Mouse (Mus musculus) forebrain, embryonic 13.5 days (tissue): ENCODE results near the gene Pirt. TPM values are rescaled to one million over a fixed set of nuclear protein-coding genes. Genes with fewer than 3 reads are reported as not detected.

Source experiments
- ATAC-seq: fragments of 200-750 bp; cut with Nextera tagmentation; 2 replicates; pipeline ENCODE4 v1.8.0; 2017
- H3K27ac ChIP-seq: fragments of 300-500 bp; sonication (generic); 2 replicates; pipeline ENCODE4 v1.5.1; 2015; ENCODE audit warnings: inconsistent platforms, mild to moderate bottlenecking, moderate library complexity
- H3K27me3 ChIP-seq: fragments of 300-500 bp; sonication (generic); 2 replicates; pipeline ENCODE4 v1.6.1; 2015; ENCODE audit warnings: mild to moderate bottlenecking, inconsistent platforms
- H3K36me3 ChIP-seq: fragments of 300-500 bp; sonication (generic); 2 replicates; pipeline ENCODE4 v1.6.1; 2015; ENCODE audit warnings: mild to moderate bottlenecking, inconsistent platforms; ENCODE audit not compliant: poor library complexity, severe bottlenecking
- H3K4me1 ChIP-seq: fragments of 300-500 bp; sonication (generic); 2 replicates; pipeline ENCODE4 v1.6.1; 2015; ENCODE audit warnings: inconsistent platforms
- H3K4me2 ChIP-seq: fragments of 300-500 bp; sonication (generic); 2 replicates; pipeline ENCODE4 v1.6.1; 2015; ENCODE audit warnings: inconsistent platforms, mild to moderate bottlenecking, moderate library complexity
- H3K4me3 ChIP-seq: fragments of 300-500 bp; sonication (generic); 2 replicates; pipeline ENCODE4 v1.5.1; 2015; ENCODE audit warnings: mild to moderate bottlenecking, inconsistent platforms
- H3K9ac ChIP-seq: fragments of 300-500 bp; sonication (generic); 2 replicates; pipeline ENCODE4 v1.6.1; 2015; ENCODE audit warnings: mild to moderate bottlenecking, inconsistent platforms
- H3K9me3 ChIP-seq: fragments of 300-500 bp; sonication (generic); replicated peaks from 2 replicates; pipeline ENCODE4 v1.6.1; 2016; ENCODE audit warnings: inconsistent platforms
- WGBS: fragments of 180-500 bp; shearing (Covaris S2); methylation state at CpG from one replicate; pipeline ENCODE4 v1.1.7; 2015; 5-methylcytosine and 5-hydroxymethylcytosine counted together
- polyA plus RNA-seq: library from polyadenylated mRNA; unstranded; fragments of >200 nt; fragmentation: Nextera tagmentation; extraction: Ambion mirVana; gene quantifications from 2 replicates; pipeline ENCODE4 v1.2.1, GENCODE M21; 2015

The Pirt gene
- polyA plus RNA-seq, 1 experiment from 2014 or later, result 0.12 TPM

DNA sequence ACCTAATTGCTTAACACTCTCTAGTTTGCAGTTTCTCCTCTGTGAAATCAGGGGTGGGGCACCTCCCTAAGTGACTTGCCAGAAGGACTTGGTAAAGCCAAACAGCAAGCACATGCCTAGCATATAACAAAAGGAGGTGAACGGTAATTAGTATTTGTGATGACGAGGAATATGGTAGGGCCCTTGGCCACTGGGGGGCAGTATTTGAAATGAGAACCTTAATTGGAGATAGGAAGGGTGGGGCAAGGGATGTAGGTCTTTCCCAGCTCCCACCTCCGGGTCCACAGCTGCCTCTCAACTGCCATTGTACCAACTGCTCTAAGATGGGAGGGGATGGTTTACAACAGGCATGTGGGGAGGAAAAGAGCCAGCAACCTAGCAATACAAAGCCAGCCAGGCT, 2.5 kb downstream of the Pirt start:
- Histone ChIP-seq H3K4me2 (no peak overlapping the region), H3K4me3 (no peak overlapping the region), H3K4me1 (peaks cover 5% of the 10 kb centered on the region; the same call in 1 of the 2 replicates), H3K27me3 (no peaks in the 10 kb centered on the region), H3K36me3 (no peaks in the 10 kb centered on the region), H3K9ac (no peak overlapping the region), H3K9me3 (no peaks in the 10 kb centered on the region), H3K27ac (no peak overlapping the region)
- ATAC-seq, result no peak; the same call in 1 of the 2 replicates
- 6% methylated on average over 3 of the region's 3 CpGs for WGBS

DNA sequence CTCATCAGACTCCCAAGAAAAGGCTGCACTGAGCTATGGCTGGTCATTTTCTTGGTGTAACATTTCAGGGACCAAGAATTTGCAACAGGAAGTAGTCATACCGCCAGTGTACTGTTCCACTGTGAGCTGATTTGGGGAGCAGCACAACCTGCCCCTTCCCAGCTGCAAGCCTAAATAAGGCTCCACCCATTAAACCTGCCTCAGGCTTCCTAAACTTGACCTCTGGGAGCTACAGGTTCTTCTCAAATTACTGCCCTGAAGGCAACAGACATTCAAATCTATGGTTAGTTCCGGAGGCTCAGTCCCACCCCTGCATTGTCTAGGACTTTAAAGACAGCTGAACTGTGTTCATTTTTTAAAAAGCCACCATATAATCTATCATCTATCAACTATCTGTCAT, 8.2 kb downstream of the Pirt start:
- no peaks in the 10 kb centered on the region for H3K4me1 ChIP-seq
- WGBS, result 90% methylated on average over 2 of the region's 2 CpGs
- no peak overlapping the region for H3K4me3 ChIP-seq
- no peak overlapping the region for H3K4me2 ChIP-seq
- no peaks in the 10 kb centered on the region for H3K36me3 ChIP-seq
- no peak overlapping the region for H3K27ac ChIP-seq
- no peak overlapping the region for H3K9ac ChIP-seq
- no peak for ATAC-seq
- no peaks in the 10 kb centered on the region for H3K27me3 ChIP-seq
- no peaks in the 10 kb centered on the region for H3K9me3 ChIP-seq

GRCm38 (mm10) chr11:66924095-66924823, 12.5 kb downstream of the Pirt start:
- Histone ChIP-seq H3K36me3 (no peaks in the 10 kb centered on the region), H3K4me2 (no peak overlapping the region), H3K27ac (no peak overlapping the region), H3K4me3 (no peak overlapping the region), H3K4me1 (no peaks in the 10 kb centered on the region), H3K27me3 (no peaks in the 10 kb centered on the region), H3K9ac (no peak overlapping the region), H3K9me3 (no peaks in the 10 kb centered on the region)
- no peak for ATAC-seq
- WGBS, result 89% methylated on average over 11 of the region's 11 CpGs

DNA sequence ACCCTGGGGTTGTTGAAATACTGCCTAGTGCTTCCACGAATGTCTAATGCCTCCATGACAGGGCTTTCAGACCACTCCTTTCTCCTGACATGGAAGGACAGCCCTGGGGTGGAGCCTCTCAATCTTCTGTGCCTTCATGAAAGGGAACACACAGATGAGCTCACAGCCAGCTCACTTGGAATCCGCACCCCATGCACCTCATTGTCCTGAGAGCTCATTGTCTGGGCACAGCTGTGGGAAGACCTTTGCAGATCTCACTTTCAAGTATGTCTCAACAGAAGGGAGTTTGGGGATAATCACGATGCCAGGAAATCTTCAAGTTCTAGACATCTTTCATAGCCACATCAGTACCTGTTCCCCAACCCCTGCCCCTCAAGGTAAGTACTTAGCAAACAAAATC, 16.5 kb downstream of the Pirt start:
- no peak for ATAC-seq
- Histone ChIP-seq H3K27ac (no peak overlapping the region), H3K4me3 (no peak overlapping the region), H3K9ac (no peak overlapping the region), H3K4me2 (no peak overlapping the region), H3K36me3 (no peaks in the 10 kb centered on the region), H3K4me1 (no peaks in the 10 kb centered on the region), H3K27me3 (no peaks in the 10 kb centered on the region), H3K9me3 (no peaks in the 10 kb centered on the region)
- WGBS, result 52% methylated on average over 3 of the region's 3 CpGs

GRCm38 (mm10) chr11:66932827-66933599, 21.2 kb downstream of the Pirt start:
- Histone ChIP-seq H3K4me3 (no peak overlapping the region), H3K4me2 (no peak overlapping the region), H3K36me3 (no peaks in the 10 kb centered on the region), H3K27me3 (no peaks in the 10 kb centered on the region), H3K9me3 (no peaks in the 10 kb centered on the region), H3K9ac (no peak overlapping the region), H3K4me1 (no peaks in the 10 kb centered on the region), H3K27ac (no peak overlapping the region; the same call in 1 of the 2 replicates)
- 66% methylated on average over 9 of the region's 9 CpGs for WGBS
- no peak for ATAC-seq

DNA sequence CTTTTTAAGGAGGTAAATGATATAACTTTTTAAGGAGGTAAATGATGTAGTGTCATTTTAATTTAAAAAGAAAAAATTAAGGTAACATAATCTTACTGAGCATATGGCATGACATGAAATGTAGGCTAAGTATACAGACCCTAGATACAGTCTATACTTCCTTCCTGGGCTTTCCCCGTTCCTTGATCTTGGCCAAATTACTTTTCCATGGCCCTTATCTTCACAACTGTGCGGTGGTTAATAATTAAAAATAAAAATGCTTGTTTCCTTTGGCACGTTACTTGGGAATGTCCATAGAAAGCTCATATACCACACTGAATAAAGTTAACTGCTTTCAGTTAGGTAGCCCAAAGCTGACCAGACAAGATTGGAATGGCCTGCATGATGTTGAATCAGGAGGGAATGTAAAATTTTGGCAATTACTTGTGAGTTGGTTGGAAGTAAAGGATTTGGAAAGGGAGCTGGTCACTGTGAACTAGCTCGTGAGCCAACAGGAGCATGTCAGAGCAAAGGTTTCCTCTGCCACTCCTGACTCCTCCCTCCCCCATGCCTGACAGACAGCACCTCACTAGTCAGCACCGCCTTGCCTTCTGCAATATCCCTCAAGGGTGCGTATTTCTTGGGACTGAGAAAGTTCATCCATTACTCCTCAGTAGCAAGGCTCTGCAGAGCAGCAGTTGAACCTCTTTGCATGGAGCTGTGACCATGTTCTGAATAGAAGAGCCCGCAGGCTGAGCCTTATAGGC, 22.8 kb downstream of the Pirt start:
- H3K36me3 ChIP-seq, result no peaks in the 10 kb centered on the region
- no peaks in the 10 kb centered on the region for H3K9me3 ChIP-seq
- no peak overlapping the region for H3K4me2 ChIP-seq
- no peak overlapping the region for H3K9ac ChIP-seq
- no peak overlapping the region for H3K4me3 ChIP-seq
- H3K27ac ChIP-seq, result no peak overlapping the region
- ATAC-seq, result no peak
- H3K27me3 ChIP-seq, result no peaks in the 10 kb centered on the region
- H3K4me1 ChIP-seq, result no peaks in the 10 kb centered on the region
- WGBS, result 83% methylated on average over 7 of the region's 7 CpGs

DNA sequence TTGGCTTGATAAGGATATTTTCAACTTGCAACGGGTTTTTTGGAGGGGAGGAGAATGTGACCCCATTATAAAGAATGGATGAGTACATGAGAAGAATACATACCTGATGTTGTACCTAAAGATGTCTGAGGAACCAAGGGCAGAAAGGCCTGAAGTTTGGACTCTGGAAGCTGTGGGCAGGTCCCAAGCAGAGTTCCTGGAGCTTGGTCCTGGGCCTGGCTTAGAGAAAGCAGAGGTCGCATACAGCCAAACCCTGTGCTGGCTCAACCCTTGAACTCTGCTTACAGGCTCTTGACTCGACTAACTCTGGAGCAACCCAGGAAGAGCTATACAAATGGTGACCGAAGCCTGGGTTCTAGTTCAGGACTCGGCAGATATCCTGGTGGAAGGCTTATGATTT, 30.2 kb downstream of the Pirt start:
- H3K27ac ChIP-seq, result no peak overlapping the region
- H3K4me3 ChIP-seq, result no peak overlapping the region
- WGBS, result 89% methylated on average over 5 of the region's 5 CpGs
- no peak overlapping the region for H3K4me2 ChIP-seq
- no peak for ATAC-seq
- H3K9ac ChIP-seq, result no peak overlapping the region
- H3K36me3 ChIP-seq, result no peaks in the 10 kb centered on the region
- H3K9me3 ChIP-seq, result no peaks in the 10 kb centered on the region
- H3K4me1 ChIP-seq, result no peaks in the 10 kb centered on the region
- H3K27me3 ChIP-seq, result no peaks in the 10 kb centered on the region

DNA sequence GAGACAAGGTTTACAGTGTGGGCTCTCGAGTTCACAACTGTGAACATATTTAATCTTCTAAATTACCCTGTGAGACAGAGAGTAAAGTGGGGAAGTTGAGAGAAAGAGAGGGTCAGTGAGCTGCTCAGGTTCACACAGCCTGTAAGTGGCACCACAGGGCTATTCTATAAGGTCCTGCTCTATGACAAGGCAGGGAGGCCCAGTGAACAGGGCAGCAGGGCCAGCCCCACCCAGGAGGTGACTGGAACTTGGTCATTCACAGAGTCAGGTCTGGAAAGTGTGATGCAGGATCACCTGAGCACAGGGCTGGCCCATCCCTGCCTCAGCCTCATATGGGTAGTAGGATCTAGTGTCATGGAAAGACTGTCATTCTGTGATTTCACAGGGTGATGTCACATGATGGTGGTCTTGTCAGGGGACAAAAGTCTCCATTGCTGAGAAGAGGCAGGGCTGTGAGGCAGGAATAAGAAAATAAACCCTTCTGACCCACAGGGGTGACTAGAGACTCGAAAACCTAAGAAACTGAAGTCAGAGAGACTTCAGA, 33.5 kb downstream of the Pirt start:
- H3K27me3 ChIP-seq, result no peaks in the 10 kb centered on the region
- H3K9ac ChIP-seq, result no peak overlapping the region
- H3K9me3 ChIP-seq, result no peaks in the 10 kb centered on the region
- H3K4me2 ChIP-seq, result no peak overlapping the region
- H3K4me3 ChIP-seq, result no peak overlapping the region
- no peaks in the 10 kb centered on the region for H3K4me1 ChIP-seq
- H3K27ac ChIP-seq, result no peak overlapping the region
- WGBS, result 66% methylated on average over 2 of the region's 2 CpGs
- H3K36me3 ChIP-seq, result no peaks in the 10 kb centered on the region
- no peak for ATAC-seq

GRCm38 (mm10) chr11:66946521-66946920, 34.7 kb downstream of the Pirt start:
- Histone ChIP-seq H3K4me1 (no peaks in the 10 kb centered on the region), H3K27me3 (no peaks in the 10 kb centered on the region), H3K4me2 (no peak overlapping the region), H3K9ac (no peak overlapping the region), H3K9me3 (no peaks in the 10 kb centered on the region), H3K36me3 (no peaks in the 10 kb centered on the region), H3K27ac (no peak overlapping the region), H3K4me3 (no peak overlapping the region)
- no peak for ATAC-seq
- 78% methylated on average over 6 of the region's 6 CpGs for WGBS

DNA sequence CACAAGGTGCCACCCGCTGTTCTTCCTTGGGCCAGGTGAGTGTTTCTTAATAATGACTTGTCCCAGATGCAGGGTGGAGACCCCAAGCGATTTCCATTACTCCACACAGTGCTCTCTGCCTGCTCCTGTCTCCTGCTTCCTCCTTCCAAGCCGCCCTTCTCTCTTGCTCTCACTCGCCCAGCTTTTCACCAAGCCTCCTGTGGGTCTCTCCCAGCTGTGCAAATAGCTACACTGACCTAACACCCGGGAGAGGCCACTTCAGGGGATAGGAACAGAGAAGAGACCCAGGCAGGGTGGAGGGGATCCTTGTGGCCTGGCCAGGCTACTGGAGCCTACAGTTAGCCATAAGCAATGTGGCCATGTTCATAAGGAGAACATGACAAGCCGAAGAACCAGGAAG, 35.1 kb downstream of the Pirt start:
- H3K36me3 ChIP-seq, result no peaks in the 10 kb centered on the region
- H3K27ac ChIP-seq, result no peak overlapping the region
- H3K4me3 ChIP-seq, result no peak overlapping the region
- no peaks in the 10 kb centered on the region for H3K4me1 ChIP-seq
- H3K9me3 ChIP-seq, result no peaks in the 10 kb centered on the region
- ATAC-seq, result no peak
- 77% methylated on average over 6 of the region's 6 CpGs for WGBS
- H3K27me3 ChIP-seq, result no peaks in the 10 kb centered on the region
- no peak overlapping the region for H3K4me2 ChIP-seq
- H3K9ac ChIP-seq, result no peak overlapping the region

DNA sequence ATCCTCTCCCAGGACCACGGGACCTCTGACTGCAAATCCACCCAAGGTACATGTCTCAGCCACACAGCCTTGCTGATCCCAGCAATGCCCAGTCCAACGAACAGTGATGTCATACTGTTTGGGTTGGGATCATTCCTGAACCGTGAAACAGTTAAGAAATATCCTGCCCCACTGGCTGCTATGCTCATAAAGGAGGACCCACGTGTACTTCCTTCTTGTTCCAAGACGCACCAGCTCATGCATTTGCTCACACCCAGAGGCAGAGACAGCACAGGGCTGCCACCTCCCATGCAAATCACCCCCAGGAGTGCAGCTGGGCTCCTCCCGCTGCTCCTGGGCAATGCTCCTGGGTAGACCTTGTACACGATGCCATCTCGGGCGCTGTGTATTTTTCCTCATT, 44.5 kb downstream of the Pirt start, which contains the start of gene Tmem238l:
TSS of gene Tmem238l (plus strand) at position 336 of the 400 bp plus-strand sequence.
- WGBS, result 77% methylated on average over 9 of the region's 9 CpGs
- Histone ChIP-seq H3K4me1 (0 out of 2 replicates have a peak, but pooled peaks cover 3% of the 10 kb centered on the region), H3K9ac (no peak within 1 kb of the TSS), H3K4me2 (no peak within 1 kb of the TSS), H3K27ac (no peak within 1 kb of the TSS), H3K4me3 (no peak within 1 kb of the TSS), H3K9me3 (no peaks in the 10 kb centered on the region; the same call in 1 of the 2 replicates), H3K27me3 (no peaks in the 10 kb centered on the region), H3K36me3 (no peaks in the 10 kb centered on the region)
- no peak for ATAC-seq

- no peak overlapping the region for H3K4me3 ChIP-seq
- no peaks in the 10 kb centered on the region for H3K27me3 ChIP-seq
- no peak overlapping the region for H3K9ac ChIP-seq
- H3K4me2 ChIP-seq, result no peak overlapping the region
- H3K4me1 ChIP-seq, result 0 out of 2 replicates have a peak, but pooled peaks cover 3% of the 10 kb centered on the region
- no peaks in the 10 kb centered on the region for H3K36me3 ChIP-seq
- H3K9me3 ChIP-seq, result no peaks in the 10 kb centered on the region
- WGBS, result 89% methylated on average over 1 of the region's 1 CpGs
- H3K27ac ChIP-seq, result no peak overlapping the region
- ATAC-seq, result no peak
These were observed 49.0 kb downstream of the Pirt start for GRCm38 (mm10) chr11:66960797-66961196.
